12 mouse cellular contexts compared by ENCODE assay signal in the genomic region with DNA sequence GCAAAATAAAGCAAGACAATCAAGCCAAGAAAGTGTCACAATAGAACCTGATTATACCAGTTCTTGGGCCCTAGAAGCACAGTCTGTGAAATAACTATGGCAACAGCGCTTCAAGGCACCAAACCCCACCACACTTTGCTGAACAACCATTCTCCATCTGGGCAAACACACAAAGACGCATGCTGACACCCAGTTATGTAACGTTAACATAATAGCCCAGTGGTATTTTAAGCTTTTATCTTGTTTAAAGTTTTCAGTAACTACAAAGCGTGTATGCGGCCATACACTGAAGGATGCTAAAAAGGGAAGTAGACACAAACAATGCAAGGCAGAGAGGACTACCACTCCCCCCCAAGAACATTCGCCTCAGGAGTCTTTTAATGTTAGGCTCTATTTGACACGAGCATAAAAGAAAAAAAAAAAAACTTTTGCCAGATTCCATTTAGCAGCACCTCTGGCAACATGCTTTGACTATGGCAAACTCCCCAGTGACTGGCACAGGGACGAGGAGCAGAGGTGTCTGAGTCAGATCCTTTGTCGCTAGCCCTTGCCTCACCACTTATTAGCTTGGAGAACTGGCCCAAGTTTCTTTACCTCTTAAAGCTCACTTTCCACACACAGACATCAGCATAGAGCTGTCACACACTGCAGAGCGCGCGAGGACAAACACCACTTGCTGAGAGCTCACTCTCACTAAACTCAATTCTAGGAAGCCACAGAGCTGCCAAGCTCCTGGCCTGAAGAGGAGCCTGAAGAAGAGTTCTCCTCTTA. TPM values are rescaled to one million over a fixed set of nuclear protein-coding genes. Genes with fewer than 3 reads are reported as not detected.
DNase-seq lines count a peak whose midpoint lies in the region; ATAC-seq lines count a peak whose summit lies in the region.
"Had no signal": no experiment of that assay in that cellular context is flagged by ENCODE, and none has a peak within 500 bp of the region (broad histone marks: within the 10 kb centered on the region; RNA-seq: fewer than 3 reads in every experiment).

No protein-coding gene starts in this region.

- H3K4me1 ChIP-seq in heart, embryonic 10.5 days, result peaks cover 34% of the 10 kb centered on the region
- H3K4me1 ChIP-seq in lung, embryonic 15.5 days, result peaks cover 60% of the 10 kb centered on the region

- H3K4me3 ChIP-seq in heart, embryonic 10.5 days, result no peak overlapping the region
- no peak overlapping the region for H3K4me3 ChIP-seq in lung, embryonic 15.5 days

- no peaks in the 10 kb centered on the region for H3K9me3 ChIP-seq in heart, embryonic 10.5 days
- no peaks in the 10 kb centered on the region for H3K9me3 ChIP-seq in lung, embryonic 15.5 days

- no peak overlapping the region for H3K9ac ChIP-seq in lung, embryonic 15.5 days

- 0 out of 2 replicates have a peak, but pooled peaks cover 4% of the 10 kb centered on the region for H3K36me3 ChIP-seq in heart, embryonic 10.5 days
- no peaks in the 10 kb centered on the region for H3K36me3 ChIP-seq in lung, embryonic 15.5 days

- peak; percentile 90 for DNase-seq in heart, adult 11 months
- DNase-seq in heart, embryonic 10.5 days (ENCODE audit: low spot score), result no peak
- no peak for DNase-seq in lung, postnatal 14 days
- peak; percentile 44 for DNase-seq in adipocyte (ENCODE audit: low spot score)
- peak; percentile 34 to 57 for DNase-seq in left cerebral cortex, postnatal 10 days (ENCODE audit: extremely low spot score in 1 of 2, low spot score in 2 of 2)
- no peak for DNase-seq in adrenal gland, postnatal 25 days
- no peak for DNase-seq in kidney, postnatal 25 days
- DNase-seq: cerebellum, postnatal 10 days; heart, postnatal 36 days; kidney, postnatal 36 days; thymus, postnatal 36 days had no signal

- no peaks in the 10 kb centered on the region for H3K27me3 ChIP-seq in heart, embryonic 10.5 days (ENCODE audit: insufficient read depth, poor library complexity, severe bottlenecking)
- H3K27me3 ChIP-seq in lung, embryonic 15.5 days, result no peaks in the 10 kb centered on the region

- H3K4me2 ChIP-seq in lung, embryonic 15.5 days, result no peak overlapping the region

- 70% methylated on average over 12 of the region's 12 CpGs for WGBS in heart, embryonic 10.5 days
- WGBS in lung, embryonic 15.5 days, result 38% methylated on average over 12 of the region's 12 CpGs

- ATAC-seq in lung, embryonic 15.5 days (ENCODE audit: borderline replicate concordance, extremely low read depth, low FRiP score, low TSS enrichment), result peak; percentile 28; the same call in 1 of the 2 replicates

- intact Hi-C loops in left cerebral cortex, postnatal 10 days (cut with DNase I), result no loop called here

- H3K27ac ChIP-seq in heart, embryonic 10.5 days, result no peak overlapping the region
- peak overlapping the region; percentile 45 for H3K27ac ChIP-seq in lung, embryonic 15.5 days

RNA-seq across cellular contexts. Expression of a gene that starts 6.6 kb away (rescaled TPM):
- polyA plus RNA-seq in heart, embryonic 10.5 days (2016; fragmentation: Nextera tagmentation; extraction: Ambion mirVana), result 13.6 and 16.8 TPM in 2 replicates
- 23.1 and 25.6 TPM in 2 replicates for polyA plus RNA-seq in lung, embryonic 15.5 days (2015; fragmentation: Nextera tagmentation; extraction: Ambion mirVana)
- 10 to 100 TPM; 60.8 to 61.3 TPM for total RNA-seq in left cerebral cortex, postnatal 10 days (2021)
- total RNA-seq in adrenal gland, postnatal 25 days (2021), result 16.3 and 18.1 TPM in 2 replicates

Comparison
In these comparisons a context has a peak if more than half of its experiments do, and no peak if none do; other contexts are left out.
1. DNase-seq: peak in heart, adult 11 months (single experiment), adipocyte (single experiment) and left cerebral cortex, postnatal 10 days (2 of 2); none in heart, embryonic 10.5 days (single experiment), lung, postnatal 14 days (single experiment), adrenal gland, postnatal 25 days (single experiment) and kidney, postnatal 25 days (0 of 2).